Mouse (Mus musculus): ENCODE data around the gene Mymx. TPM values are rescaled to one million over a fixed set of nuclear protein-coding genes. Genes with fewer than 3 reads are reported as not detected.

The Mymx gene
- polyA plus RNA-seq, 1 experiment from 2014 or later, result 5.6 TPM

- Histone ChIP-seq H3K4me3 (ENCODE audit: low read depth, low read length) (no peak overlapping the region), H3K36me3 (replicated peaks; ENCODE audit: control insufficient read depth, insufficient read depth, low read depth, low read length) (no peaks in the 10 kb centered on the region), H3K27ac (replicated peaks; ENCODE audit: low read depth, low read length) (no peak overlapping the region), H3K4me2 (ENCODE audit: low read depth, low read length) (no peak overlapping the region), H3K9ac (replicated peaks; ENCODE audit: low read length) (peak overlapping the region; percentile 34), H3K27me3 (ENCODE audit: control insufficient read depth, insufficient read depth, low read length) (peaks cover 6% of the 10 kb centered on the region), H3K9me3 (replicated peaks; ENCODE audit: control insufficient read depth, low read length) (no peaks in the 10 kb centered on the region), H3K4me1 (ENCODE audit: control insufficient read depth, insufficient read depth, low read length) (peaks cover 14% of the 10 kb centered on the region)
- 39% methylated on average over 16 of the region's 16 CpGs for WGBS
- ATAC-seq (replicated peaks; ENCODE audit: insufficient number of reproducible peaks, low FRiP score, low TSS enrichment, low read depth), result no peak
- no peak for DNase-seq (ENCODE audit: low spot score)
These were observed 9.9 kb downstream of the Mymx start for GRCm38 (mm10) chr17:45591701-45592605.

GRCm38 (mm10) chr17:45590410-45590809 lies 11.5 kb downstream of the Mymx start:
- Histone ChIP-seq H3K4me1 (ENCODE audit: control insufficient read depth, insufficient read depth, low read length) (peaks cover 12% of the 10 kb centered on the region), H3K4me3 (ENCODE audit: low read depth, low read length) (no peak overlapping the region), H3K27me3 (ENCODE audit: control insufficient read depth, insufficient read depth, low read length) (peaks cover 6% of the 10 kb centered on the region), H3K9me3 (replicated peaks; ENCODE audit: control insufficient read depth, low read length) (no peaks in the 10 kb centered on the region), H3K4me2 (ENCODE audit: low read depth, low read length) (no peak overlapping the region), H3K9ac (replicated peaks; ENCODE audit: low read length) (no peak overlapping the region), H3K36me3 (replicated peaks; ENCODE audit: control insufficient read depth, insufficient read depth, low read depth, low read length) (no peaks in the 10 kb centered on the region), H3K27ac (replicated peaks; ENCODE audit: low read depth, low read length) (no peak overlapping the region)
- no peak for DNase-seq (ENCODE audit: low spot score)
- WGBS, result 60% methylated on average over 6 of the region's 6 CpGs
- ATAC-seq (replicated peaks; ENCODE audit: insufficient number of reproducible peaks, low FRiP score, low TSS enrichment, low read depth), result no peak

- no peak overlapping the region for H3K4me2 ChIP-seq (ENCODE audit: low read depth, low read length)
- DNase-seq (ENCODE audit: low spot score), result no peak
- H3K9me3 ChIP-seq (replicated peaks; ENCODE audit: control insufficient read depth, low read length), result no peaks in the 10 kb centered on the region
- H3K36me3 ChIP-seq (replicated peaks; ENCODE audit: control insufficient read depth, insufficient read depth, low read depth, low read length), result no peaks in the 10 kb centered on the region
- H3K4me1 ChIP-seq (ENCODE audit: control insufficient read depth, insufficient read depth, low read length), result peaks cover 10% of the 10 kb centered on the region
- no peak overlapping the region for H3K27ac ChIP-seq (replicated peaks; ENCODE audit: low read depth, low read length)
- 96% methylated on average over 8 of the region's 8 CpGs for WGBS
- H3K27me3 ChIP-seq (ENCODE audit: control insufficient read depth, insufficient read depth, low read length), result peaks cover 6% of the 10 kb centered on the region
- H3K4me3 ChIP-seq (ENCODE audit: low read depth, low read length), result no peak overlapping the region
- H3K9ac ChIP-seq (replicated peaks; ENCODE audit: low read length), result no peak overlapping the region
- ATAC-seq (replicated peaks; ENCODE audit: insufficient number of reproducible peaks, low FRiP score, low TSS enrichment, low read depth), result no peak
These were observed 12.1 kb downstream of the Mymx start for GRCm38 (mm10) chr17:45589844-45590243.

- H3K4me3 ChIP-seq (ENCODE audit: low read depth, low read length), result no peak overlapping the region
- H3K36me3 ChIP-seq (replicated peaks; ENCODE audit: control insufficient read depth, insufficient read depth, low read depth, low read length), result no peaks in the 10 kb centered on the region
- 95% methylated on average over 7 of the region's 7 CpGs for WGBS
- peaks cover 8% of the 10 kb centered on the region for H3K4me1 ChIP-seq (ENCODE audit: control insufficient read depth, insufficient read depth, low read length)
- H3K9ac ChIP-seq (replicated peaks; ENCODE audit: low read length), result no peak overlapping the region
- peaks cover 3% of the 10 kb centered on the region for H3K27me3 ChIP-seq (ENCODE audit: control insufficient read depth, insufficient read depth, low read length)
- ATAC-seq (replicated peaks; ENCODE audit: insufficient number of reproducible peaks, low FRiP score, low TSS enrichment, low read depth), result no peak
- DNase-seq (ENCODE audit: low spot score), result no peak
- no peaks in the 10 kb centered on the region for H3K9me3 ChIP-seq (replicated peaks; ENCODE audit: control insufficient read depth, low read length)
- no peak overlapping the region for H3K4me2 ChIP-seq (ENCODE audit: low read depth, low read length)
- no peak overlapping the region for H3K27ac ChIP-seq (replicated peaks; ENCODE audit: low read depth, low read length)
These were observed 12.7 kb downstream of the Mymx start for GRCm38 (mm10) chr17:45589236-45589635.

- H3K4me2 ChIP-seq (ENCODE audit: low read depth, low read length), result no peak overlapping the region
- no peaks in the 10 kb centered on the region for H3K9me3 ChIP-seq (replicated peaks; ENCODE audit: control insufficient read depth, low read length)
- no peak for DNase-seq (ENCODE audit: low spot score)
- peaks cover 8% of the 10 kb centered on the region for H3K4me1 ChIP-seq (ENCODE audit: control insufficient read depth, insufficient read depth, low read length)
- H3K9ac ChIP-seq (replicated peaks; ENCODE audit: low read length), result no peak overlapping the region
- no peak overlapping the region for H3K4me3 ChIP-seq (ENCODE audit: low read depth, low read length)
- 95% methylated on average over 7 of the region's 7 CpGs for WGBS
- no peak overlapping the region for H3K27ac ChIP-seq (replicated peaks; ENCODE audit: low read depth, low read length)
- H3K36me3 ChIP-seq (replicated peaks; ENCODE audit: control insufficient read depth, insufficient read depth, low read depth, low read length), result no peaks in the 10 kb centered on the region
- H3K27me3 ChIP-seq (ENCODE audit: control insufficient read depth, insufficient read depth, low read length), result peaks cover under 1% of the 10 kb centered on the region
- ATAC-seq (replicated peaks; ENCODE audit: insufficient number of reproducible peaks, low FRiP score, low TSS enrichment, low read depth), result no peak
These were observed 13.5 kb downstream of the Mymx start for GRCm38 (mm10) chr17:45588370-45588769.

GRCm38 (mm10) chr17:45586449-45586837 lies 15.5 kb downstream of the Mymx start:
- ATAC-seq (replicated peaks; ENCODE audit: insufficient number of reproducible peaks, low FRiP score, low TSS enrichment, low read depth) (no peak), DNase-seq (ENCODE audit: low spot score) (no peak)
- H3K4me1 ChIP-seq (ENCODE audit: control insufficient read depth, insufficient read depth, low read length), result peaks cover 3% of the 10 kb centered on the region; the same call in 1 of the 2 replicates
- H3K27ac ChIP-seq (replicated peaks; ENCODE audit: low read depth, low read length), result no peak overlapping the region
- H3K4me3 ChIP-seq (ENCODE audit: low read depth, low read length), result no peak overlapping the region
- H3K9me3 ChIP-seq (replicated peaks; ENCODE audit: control insufficient read depth, low read length), result no peaks in the 10 kb centered on the region
- H3K9ac ChIP-seq (replicated peaks; ENCODE audit: low read length), result no peak overlapping the region
- no peak overlapping the region for H3K4me2 ChIP-seq (ENCODE audit: low read depth, low read length)
- no peaks in the 10 kb centered on the region for H3K36me3 ChIP-seq (replicated peaks; ENCODE audit: control insufficient read depth, insufficient read depth, low read depth, low read length)
- WGBS, result 92% methylated on average over 3 of the region's 3 CpGs
- no peaks in the 10 kb centered on the region for H3K27me3 ChIP-seq (ENCODE audit: control insufficient read depth, insufficient read depth, low read length)

- Histone ChIP-seq H3K9me3 (replicated peaks; ENCODE audit: control insufficient read depth, low read length) (no peaks in the 10 kb centered on the region), H3K4me2 (ENCODE audit: low read depth, low read length) (no peak overlapping the region), H3K9ac (replicated peaks; ENCODE audit: low read length) (no peak overlapping the region), H3K4me3 (ENCODE audit: low read depth, low read length) (no peak overlapping the region), H3K27me3 (ENCODE audit: control insufficient read depth, insufficient read depth, low read length) (no peaks in the 10 kb centered on the region), H3K27ac (replicated peaks; ENCODE audit: low read depth, low read length) (peak overlapping the region; percentile 7; the same call in 1 of the 2 replicates), H3K36me3 (replicated peaks; ENCODE audit: control insufficient read depth, insufficient read depth, low read depth, low read length) (no peaks in the 10 kb centered on the region), H3K4me1 (ENCODE audit: control insufficient read depth, insufficient read depth, low read length) (peaks cover 3% of the 10 kb centered on the region; the same call in 1 of the 2 replicates)
- DNase-seq (ENCODE audit: low spot score), result no peak
- WGBS, result 60% methylated on average over 23 of the region's 23 CpGs
- no peak for ATAC-seq (replicated peaks; ENCODE audit: insufficient number of reproducible peaks, low FRiP score, low TSS enrichment, low read depth)
These were observed 16.0 kb downstream of the Mymx start for GRCm38 (mm10) chr17:45585725-45586448.
